Mouse (Mus musculus) heart, adult 2 months (tissue): ENCODE data around the gene Vps8. TPM values are rescaled to one million over a fixed set of nuclear protein-coding genes. Genes with fewer than 3 reads are reported as not detected.

Source experiments
- DNase-seq, 2 experiments: peaks; one replicate each; pipeline ENCODE4 v3.0.0; 2021
- H3K27ac ChIP-seq: fragments of 200-600 bp; 2 replicates; pipeline ENCODE4 v1.8.1; 2022
- H3K27me3 ChIP-seq: fragments of 200-500 bp; 2 replicates; pipeline ENCODE4 v1.6.1; 2012; ENCODE audit warnings: mild to moderate bottlenecking, low read length, inconsistent platforms, mixed read lengths; ENCODE audit not compliant: control insufficient read depth, insufficient read depth
- H3K36me3 ChIP-seq: fragments of 200-500 bp; 2 replicates; pipeline ENCODE4 v1.6.1; 2012; ENCODE audit warnings: low read length, inconsistent platforms; ENCODE audit not compliant: control insufficient read depth, insufficient read depth
- H3K4me1 ChIP-seq: fragments of 200-500 bp; 2 replicates; pipeline ENCODE4 v1.6.1; 2011; ENCODE audit warnings: low read length; ENCODE audit not compliant: control insufficient read depth, insufficient read depth
- H3K4me3 ChIP-seq: fragments of 200-600 bp; 2 replicates; pipeline ENCODE4 v1.8.1; 2022
- H3K79me2 ChIP-seq: fragments of 200-500 bp; replicated peaks from 2 replicates; pipeline ENCODE4 v1.6.1; 2012; ENCODE audit warnings: mild to moderate bottlenecking, inconsistent platforms, low read length, moderate library complexity, mixed read lengths; ENCODE audit not compliant: control insufficient read depth, insufficient read depth
- H3K9ac ChIP-seq: fragments of 200-500 bp; 2 replicates; pipeline ENCODE4 v1.6.1; 2012; ENCODE audit warnings: low read depth, mild to moderate bottlenecking, control low read depth, inconsistent platforms, low read length, mixed read lengths
- CTCF ChIP-seq: fragments of 200-600 bp; IDR thresholded peaks from 2 replicates; pipeline ENCODE4 v1.8.1; 2022; ENCODE audit warnings: antibody characterized with exemption, mild to moderate bottlenecking, moderate library complexity
- EP300 ChIP-seq: fragments of 200-500 bp; IDR thresholded peaks from 2 replicates; pipeline ENCODE4 v1.6.1; 2011; ENCODE audit warnings: low read depth, low read length, control low read depth; ENCODE audit not compliant: insufficient read depth
- POLR2A ChIP-seq: fragments of 200-500 bp; IDR thresholded peaks from 2 replicates; pipeline ENCODE4 v1.6.1; 2011; ENCODE audit warnings: mild to moderate bottlenecking, low read depth, low read length, control low read depth; ENCODE audit not compliant: insufficient read depth
- WGBS: fragments of 180-500 bp; shearing (Covaris S2); methylation state at CpG from one replicate; pipeline ENCODE4 v1.1.7; 2018; 5-methylcytosine and 5-hydroxymethylcytosine counted together
- intact Hi-C: fragments of 180-260 bp; cut with DNase I; formaldehyde crosslinking; loops from one replicate; pipeline ENCODE4 v1.15.1; 2025
- long read RNA-seq: library from polyadenylated mRNA; stranded (forward); transcript quantifications from one replicate; pipeline ENCODE4 v2.0.0, GENCODE M21; 2021
- polyA plus RNA-seq: library from polyadenylated mRNA; depleted of rRNA; stranded (reverse); fragments of >200 nt; gene quantifications from 2 replicates; pipeline ENCODE4 v1.2.3, GENCODE M21; 2012; rRNA removed
- total RNA-seq, 2 experiments: library from RNA; stranded (reverse); gene quantifications; 2 replicates each; pipeline ENCODE4 v1.2.3; 2021

Vps8 gene
- total RNA-seq (10 to 100 TPM; 24.1 to 25.5 TPM), polyA plus RNA-seq (14.0 and 20.9 TPM in 2 replicates)
- long read RNA-seq, full-length matches to known transcripts, result 6 of 19 reads
- long read RNA-seq, partial matches to known transcripts, result 5 of 19 reads
- long read RNA-seq, other reads (novel, unspliced or antisense), result 8 of 19 reads

DNA sequence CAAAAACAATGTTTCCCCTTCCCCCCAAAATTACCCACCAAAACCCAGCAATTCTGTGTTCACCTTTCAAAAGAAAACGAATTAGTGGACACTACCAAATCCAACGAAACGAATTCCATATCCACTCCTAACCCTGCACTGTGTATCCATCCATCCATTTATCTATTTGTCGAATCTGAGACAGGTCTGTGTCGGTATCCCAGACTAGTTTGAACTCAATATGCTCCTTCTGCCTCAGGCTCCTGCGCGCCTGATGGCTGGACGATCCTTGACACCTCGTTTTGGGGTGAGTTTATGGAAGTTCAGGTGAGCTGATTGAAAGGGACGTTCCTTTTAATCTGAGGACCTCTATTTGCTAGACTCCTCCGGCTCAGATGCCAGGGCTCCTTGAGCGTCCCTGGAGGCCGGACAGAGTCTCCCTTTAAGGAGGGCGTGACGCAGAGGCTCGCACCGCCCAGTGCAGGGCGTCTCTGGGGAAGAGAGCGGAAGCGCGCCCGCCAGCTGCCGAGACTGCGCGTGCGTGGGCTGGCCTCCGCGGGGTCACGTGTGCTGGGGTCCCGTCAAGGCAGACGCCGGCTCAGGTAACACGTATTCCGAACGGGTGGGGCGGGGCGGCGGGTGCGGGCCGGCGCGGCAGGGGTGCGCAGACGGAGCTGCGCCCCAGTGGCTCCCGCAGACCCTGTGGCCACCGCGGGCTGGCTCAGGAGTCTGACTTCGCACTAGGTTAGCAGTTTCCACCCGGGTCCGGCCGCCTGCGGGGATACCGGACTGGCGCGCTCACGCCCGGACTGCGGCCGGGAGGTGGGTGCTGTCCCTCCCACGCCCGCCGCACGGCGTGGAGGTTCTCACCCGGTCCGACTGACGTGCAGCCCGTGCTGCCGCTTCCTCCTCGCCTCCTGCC is at the start of gene Vps8:
Gene Vps8 (plus strand): TSS at position 474 of the 901 bp plus-strand sequence.
- peaks cover 1% of the 10 kb centered on the region; the same call in 1 of the 2 replicates for H3K4me1 ChIP-seq
- TF ChIP-seq EP300 (no peak), CTCF (peak; percentile 37), POLR2A (peak; percentile 69)
- no peaks in the 10 kb centered on the region for H3K36me3 ChIP-seq
- 2% methylated on average over 63 of the region's 71 CpGs for WGBS
- H3K27ac ChIP-seq, result peak within 1 kb of the TSS; percentile 91
- intact Hi-C loops, result loop anchor here (10.0 kb wide), 2 partner anchors 592 to 842 kb away; partner anchors contain the start of gene Tra2b
- no peaks in the 10 kb centered on the region; the same call in 1 of the 2 replicates for H3K79me2 ChIP-seq
- peak within 1 kb of the TSS; percentile 93 for H3K4me3 ChIP-seq
- no peaks in the 10 kb centered on the region for H3K27me3 ChIP-seq
- DNase-seq, result peak; percentile 93 to 94
- H3K9ac ChIP-seq, result peak within 1 kb of the TSS; percentile 92

DNA sequence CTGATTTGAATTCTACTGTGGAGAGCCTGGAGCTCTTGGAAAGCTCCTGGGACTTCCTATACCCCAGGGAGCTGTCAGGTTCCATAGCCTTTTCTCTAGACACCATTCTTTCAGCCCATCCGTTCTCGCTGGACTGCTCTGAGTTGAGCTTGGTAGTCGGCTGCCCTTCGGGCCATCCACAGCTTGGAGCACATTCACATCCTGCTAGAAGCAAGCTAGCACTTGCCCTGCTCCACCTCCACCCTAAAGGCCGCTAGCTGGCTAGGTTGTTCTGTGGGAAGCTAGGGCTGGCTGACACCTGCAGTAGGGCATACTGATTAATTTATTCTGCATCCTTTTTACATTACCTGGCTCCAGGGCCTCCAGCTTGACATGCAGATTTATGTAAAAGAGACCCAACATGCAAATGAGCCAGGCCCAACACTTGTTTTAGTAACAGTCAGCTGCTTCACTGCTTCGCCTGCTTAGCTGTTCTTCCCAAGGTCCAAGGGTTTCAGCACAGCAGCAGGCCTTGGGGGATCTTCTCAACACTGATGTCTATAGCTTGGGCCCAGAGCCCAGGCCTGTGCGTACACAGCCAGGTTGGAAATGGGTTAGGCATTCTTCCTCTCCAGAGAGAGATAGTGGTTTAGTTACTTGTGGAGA is 49.5 kb upstream of the Vps8 start:
- intact Hi-C loops, result no loop called here
- no peak overlapping the region for H3K9ac ChIP-seq

DNA sequence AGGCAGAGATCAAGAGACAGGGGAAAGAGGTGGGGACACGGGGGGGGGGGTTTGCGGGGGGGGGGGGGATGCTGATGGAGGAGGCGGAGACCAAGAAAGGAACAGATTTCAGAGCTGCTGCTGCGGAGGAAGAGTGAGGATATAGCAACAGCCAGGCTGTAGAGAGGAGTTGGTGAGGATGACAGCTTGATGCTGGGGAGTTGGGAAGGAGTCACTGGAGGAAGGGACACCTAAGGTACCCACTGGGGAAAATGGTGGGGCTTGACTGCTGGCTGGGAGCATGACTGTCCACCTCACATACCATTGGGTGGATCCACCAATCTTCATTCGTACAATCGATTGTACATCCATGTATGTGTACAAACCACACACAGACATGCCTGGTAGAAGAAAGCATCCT is 48.9 kb upstream of the Vps8 start:
- DNase-seq, result no peak
- TF ChIP-seq EP300, result no peak
- TF ChIP-seq POLR2A, result no peak
- TF ChIP-seq CTCF, result no peak
- H3K4me3 ChIP-seq, result no peak overlapping the region
- no peaks in the 10 kb centered on the region for H3K79me2 ChIP-seq
- no peaks in the 10 kb centered on the region for H3K36me3 ChIP-seq
- intact Hi-C loops, result no loop called here
- H3K9ac ChIP-seq, result no peak overlapping the region
- WGBS, result 90% methylated on average over 4 of the region's 6 CpGs
- H3K27ac ChIP-seq, result no peak overlapping the region
- peaks cover 2% of the 10 kb centered on the region for H3K4me1 ChIP-seq
- no peaks in the 10 kb centered on the region for H3K27me3 ChIP-seq

More for the DNA sequence above, 49.5 kb upstream of the Vps8 start:
- DNase-seq, result no peak
- WGBS, result 74% methylated on average over 7 of the region's 7 CpGs
- Histone ChIP-seq H3K79me2 (no peaks in the 10 kb centered on the region), H3K27ac (no peak overlapping the region), H3K4me1 (peaks cover 2% of the 10 kb centered on the region), H3K27me3 (no peaks in the 10 kb centered on the region), H3K4me3 (no peak overlapping the region), H3K36me3 (no peaks in the 10 kb centered on the region)
- TF ChIP-seq EP300 (no peak), POLR2A (no peak), CTCF (no peak)

DNA sequence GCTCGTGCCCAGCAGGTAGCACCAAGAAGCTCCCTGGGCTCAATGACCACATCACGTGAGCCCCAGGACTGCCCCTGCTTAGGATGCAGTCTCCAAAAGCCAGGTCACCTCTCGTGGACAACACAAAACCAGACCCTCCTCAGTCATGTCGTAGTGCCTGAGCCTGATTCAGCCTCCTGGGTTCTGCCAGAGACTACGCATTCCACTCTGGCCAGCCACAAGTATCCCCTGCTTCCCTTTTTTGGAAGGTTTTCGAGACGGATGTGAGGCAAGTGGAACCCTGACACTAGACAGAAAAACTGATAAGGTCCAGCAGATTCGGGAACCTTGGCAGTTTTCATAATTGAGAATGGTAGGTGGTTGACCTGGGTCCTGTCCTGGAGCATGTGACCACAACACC is 47.8 kb upstream of the Vps8 start:
- no peak overlapping the region for H3K9ac ChIP-seq
- no peaks in the 10 kb centered on the region for H3K79me2 ChIP-seq
- no peak overlapping the region for H3K4me3 ChIP-seq
- H3K4me1 ChIP-seq, result peaks cover 2% of the 10 kb centered on the region
- no peak for TF ChIP-seq POLR2A
- no peak for TF ChIP-seq CTCF
- no peak for TF ChIP-seq EP300
- no peak for DNase-seq
- intact Hi-C loops, result no loop called here
- H3K27ac ChIP-seq, result no peak overlapping the region
- no peaks in the 10 kb centered on the region for H3K36me3 ChIP-seq
- no peaks in the 10 kb centered on the region for H3K27me3 ChIP-seq
- 81% methylated on average over 8 of the region's 8 CpGs for WGBS

DNA sequence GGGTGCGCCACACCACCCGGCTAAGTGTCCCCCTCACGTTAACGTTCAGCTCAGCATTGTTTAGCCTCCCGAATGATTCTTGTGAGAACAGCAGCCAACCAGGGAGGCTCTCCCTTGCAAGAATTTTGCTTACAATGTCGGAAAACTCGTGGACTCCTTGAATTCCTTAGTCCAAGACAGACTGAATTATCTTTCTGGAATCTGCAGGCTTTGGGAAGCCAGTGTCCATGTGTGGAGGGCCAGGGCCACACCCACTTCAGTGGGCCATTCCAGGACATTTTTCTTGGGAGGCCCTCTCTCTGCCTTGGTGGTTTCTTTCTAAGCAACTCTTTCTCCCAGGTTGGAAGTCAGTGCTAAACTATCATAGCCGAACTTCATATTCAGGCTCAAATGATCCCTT is 46.6 kb upstream of the Vps8 start:
- WGBS, result 69% methylated on average over 8 of the region's 8 CpGs
- no peak for DNase-seq
- H3K27ac ChIP-seq, result no peak overlapping the region

More for the DNA sequence above, 46.6 kb upstream of the Vps8 start:
- Histone ChIP-seq H3K4me1 (peaks cover 2% of the 10 kb centered on the region), H3K27me3 (no peaks in the 10 kb centered on the region), H3K36me3 (no peaks in the 10 kb centered on the region), H3K79me2 (no peaks in the 10 kb centered on the region), H3K4me3 (no peak overlapping the region), H3K9ac (no peak overlapping the region)
- TF ChIP-seq CTCF (no peak), EP300 (no peak), POLR2A (no peak)
- intact Hi-C loops, result no loop called here
